Mouse (Mus musculus) forebrain, embryonic 11.5 days (tissue): ENCODE measurements around the gene Rfc1. TPM values are rescaled to one million over a fixed set of nuclear protein-coding genes. Genes with fewer than 3 reads are reported as not detected.

Experiments
- polyA plus RNA-seq: library from polyadenylated mRNA; unstranded; fragments of >200 nt; fragmentation: Nextera tagmentation; extraction: Ambion mirVana; gene quantifications from 2 replicates; pipeline ENCODE4 v1.2.1, GENCODE M21; 2014

Gene Rfc1
- polyA plus RNA-seq, 1 experiment from 2014 or later = 99.7 TPM

Other genes starting within 250 kb of the Rfc1 start
- 0.21 TPM in 1 of 2 replicates, not detected in the other for gene Tmem156, start 243.5 kb downstream of the Rfc1 start, polyA plus RNA-seq
- gene Klhl5, start 228.1 kb downstream of the Rfc1 start, polyA plus RNA-seq = 42.2 and 42.8 TPM in 2 replicates
- gene Wdr19, start 136.0 kb downstream of the Rfc1 start, polyA plus RNA-seq = 14.7 and 15.2 TPM in 2 replicates
- gene Klb, start 12.6 kb upstream of the Rfc1 start, polyA plus RNA-seq = not detected in 2 replicates
- 874 and 891 TPM in 2 replicates for gene Rpl9, start 55.8 kb upstream of the Rfc1 start, polyA plus RNA-seq
- gene Lias, start 55.8 kb upstream of the Rfc1 start, polyA plus RNA-seq = 67.5 and 70.0 TPM in 2 replicates
- gene Ugdh, start 100.3 kb upstream of the Rfc1 start, polyA plus RNA-seq = 68.6 and 69.0 TPM in 2 replicates
- not detected in 2 replicates for gene Gm43552, start 157.2 kb upstream of the Rfc1 start, polyA plus RNA-seq
- 71.9 and 79.9 TPM in 2 replicates for gene Smim14, start 201.5 kb upstream of the Rfc1 start, polyA plus RNA-seq
- 142 and 143 TPM in 2 replicates for gene Ube2k, start 201.6 kb upstream of the Rfc1 start, polyA plus RNA-seq